Mouse (Mus musculus) MEL (cell line): ENCODE results near the gene Psmb11.

ENCODE experiments used
- CTCF ChIP-seq, 3 experiments: IDR thresholded peaks in 2 of 3; conservative IDR thresholded peaks in 1 of 3; 2 replicates each; pipeline ENCODE4 v1.5.1; 2011 to 2012; ENCODE audit warnings: low read length in 3 of 3, low read depth in 2 of 3, mild to moderate bottlenecking in 2 of 3, improper control_type of control experiment in 1 of 3, inconsistent platforms in 1 of 3, mixed read lengths in 1 of 3, moderate library complexity in 1 of 3; ENCODE audit not compliant: control insufficient read depth in 1 of 3, insufficient read depth in 1 of 3, poor library complexity in 1 of 3, severe bottlenecking in 1 of 3
- EP300 ChIP-seq, 2 experiments: IDR thresholded peaks; 2 replicates each; pipeline ENCODE4 v1.6.1; 2011; ENCODE audit warnings: improper control_type of control experiment in 2 of 2, low read length in 2 of 2, low read depth in 1 of 2, mild to moderate bottlenecking in 1 of 2
- GABPA ChIP-seq: IDR thresholded peaks from 2 replicates; pipeline ENCODE4 v1.6.1; 2012; ENCODE audit warnings: low read depth, mild to moderate bottlenecking, inconsistent platforms, low read length, improper control_type of control experiment, moderate library complexity
- GATA1 ChIP-seq: IDR thresholded peaks from 2 replicates; pipeline ENCODE4 v1.6.1; 2011; ENCODE audit warnings: low read depth, low read length, improper control_type of control experiment
- POLR2AphosphoS5 ChIP-seq: IDR thresholded peaks from 2 replicates; pipeline ENCODE4 v1.6.1; 2012; ENCODE audit warnings: low read depth, borderline replicate concordance, mild to moderate bottlenecking, inconsistent platforms, low read length, moderate library complexity, mixed read lengths
- TBP ChIP-seq: IDR thresholded peaks from 2 replicates; pipeline ENCODE4 v1.8.0; 2011; ENCODE audit warnings: low read depth, low read length, improper control_type of control experiment

- TF ChIP-seq EP300 (IDR thresholded peaks at IDR 0.05; ENCODE audit: low read depth in 1 of 2, low read length in 2 of 2): no peak
- TF ChIP-seq GABPA: no peak
- no peak for TF ChIP-seq GATA1
- TF ChIP-seq CTCF (IDR thresholded peaks at IDR 0.05 in 2 of 3, conservative IDR thresholded peaks at IDR 0.05 in 1 of 3; ENCODE audit: control insufficient read depth in 1 of 3, insufficient read depth in 1 of 3, low read depth in 2 of 3, low read length in 3 of 3, poor library complexity in 1 of 3, severe bottlenecking in 1 of 3): peak in 2 of 3 experiments; percentile 48 to 50; a peak in 4 of 6 replicates
- no peak for TF ChIP-seq POLR2AphosphoS5
- no peak for TF ChIP-seq TBP
Measured at GRCm38 (mm10) chr14:54638210-54638609, 17.0 kb downstream of the Psmb11 start.
